Mouse (Mus musculus) MEL (cell line): ENCODE results near the gene Tab2. TPM values are rescaled to one million over a fixed set of nuclear protein-coding genes. Genes with fewer than 3 reads are reported as not detected.

Source experiments
- DNase-seq: peaks from one replicate; pipeline ENCODE4 v3.0.0; 2011; ENCODE audit warnings: low read depth, low spot score
- H3K27ac ChIP-seq: 2 replicates; pipeline ENCODE4 v1.5.1; 2012; ENCODE audit warnings: low read depth, mild to moderate bottlenecking, control low read depth, low read length, moderate library complexity; ENCODE audit not compliant: control insufficient read depth
- H3K27me3 ChIP-seq, 2 experiments: fragments of 150-350 bp in 1 of 2; sonication (generic) in 1 of 2; 2 replicates each; pipeline ENCODE4 v1.6.1; 2012; ENCODE audit warnings: low read length in 2 of 2, mild to moderate bottlenecking in 2 of 2, improper control_type of control experiment in 1 of 2, moderate library complexity in 1 of 2; ENCODE audit not compliant: insufficient read depth in 2 of 2, control insufficient read depth in 1 of 2
- H3K36me3 ChIP-seq, 2 experiments: 2 replicates each; pipeline ENCODE4 v1.6.1; 2012 to 2014; ENCODE audit warnings: low read length in 2 of 2, improper control_type of control experiment in 1 of 2, inconsistent platforms in 1 of 2, mild to moderate bottlenecking in 1 of 2; ENCODE audit not compliant: insufficient read depth in 2 of 2, control insufficient read depth in 1 of 2
- H3K4me1 ChIP-seq, 2 experiments: fragments of 150-350 bp in 1 of 2; sonication (generic) in 1 of 2; 2 replicates each; pipeline ENCODE4 v1.6.1; 2012; ENCODE audit warnings: low read length in 2 of 2, improper control_type of control experiment in 1 of 2, mild to moderate bottlenecking in 1 of 2; ENCODE audit not compliant: insufficient read depth in 2 of 2, control insufficient read depth in 1 of 2
- H3K4me3 ChIP-seq, 2 experiments: fragments of 150-350 bp in 1 of 2; sonication (generic) in 1 of 2; 2 replicates each; pipeline ENCODE4 v1.5.1; 2012; ENCODE audit warnings: low read depth in 2 of 2, low read length in 2 of 2, mild to moderate bottlenecking in 2 of 2, moderate library complexity in 2 of 2, control low read depth in 1 of 2, improper control_type of control experiment in 1 of 2; ENCODE audit not compliant: control insufficient read depth in 1 of 2, insufficient read depth in 1 of 2
- H3K79me2 ChIP-seq: 2 replicates; pipeline ENCODE4 v1.6.1; 2012; ENCODE audit warnings: mild to moderate bottlenecking, low read length, moderate library complexity; ENCODE audit not compliant: control insufficient read depth, poor library complexity, insufficient read depth
- H3K9ac ChIP-seq: 2 replicates; pipeline ENCODE4 v1.6.1; 2012; ENCODE audit warnings: low read depth, mild to moderate bottlenecking, control low read depth, low read length, moderate library complexity; ENCODE audit not compliant: control insufficient read depth, poor library complexity, severe bottlenecking
- H3K9me3 ChIP-seq: fragments of 150-350 bp; sonication (generic); replicated peaks from 2 replicates; pipeline ENCODE4 v1.6.1; 2012; ENCODE audit warnings: mild to moderate bottlenecking, low read length, improper control_type of control experiment, moderate library complexity; ENCODE audit not compliant: insufficient read depth
- BHLHE40 ChIP-seq: IDR thresholded peaks from 2 replicates; pipeline ENCODE4 v1.6.1; 2012; ENCODE audit warnings: low read depth, mild to moderate bottlenecking, inconsistent platforms, low read length, improper control_type of control experiment, borderline replicate concordance
- CHD2 ChIP-seq: IDR thresholded peaks from 2 replicates; pipeline ENCODE4 v1.6.1; 2011; ENCODE audit warnings: low read length, improper control_type of control experiment
- CTCF ChIP-seq, 3 experiments: IDR thresholded peaks in 2 of 3; conservative IDR thresholded peaks in 1 of 3; 2 replicates each; pipeline ENCODE4 v1.5.1; 2011 to 2012; ENCODE audit warnings: low read length in 3 of 3, low read depth in 2 of 3, mild to moderate bottlenecking in 2 of 3, improper control_type of control experiment in 1 of 3, inconsistent platforms in 1 of 3, mixed read lengths in 1 of 3, moderate library complexity in 1 of 3; ENCODE audit not compliant: control insufficient read depth in 1 of 3, insufficient read depth in 1 of 3, poor library complexity in 1 of 3, severe bottlenecking in 1 of 3
- E2F4 ChIP-seq: IDR thresholded peaks from 2 replicates; pipeline ENCODE4 v1.6.1; 2011; ENCODE audit warnings: low read depth, low read length, improper control_type of control experiment, borderline replicate concordance
- ELF1 ChIP-seq: IDR thresholded peaks from 2 replicates; pipeline ENCODE4 v1.6.1; 2014; ENCODE audit warnings: low read depth, mild to moderate bottlenecking, inconsistent platforms, low read length, improper control_type of control experiment, moderate library complexity
- EP300 ChIP-seq, 2 experiments: IDR thresholded peaks; 2 replicates each; pipeline ENCODE4 v1.6.1; 2011; ENCODE audit warnings: improper control_type of control experiment in 2 of 2, low read length in 2 of 2, low read depth in 1 of 2, mild to moderate bottlenecking in 1 of 2
- HCFC1 ChIP-seq: IDR thresholded peaks from 2 replicates; pipeline ENCODE4 v1.6.1; 2012; ENCODE audit warnings: low read depth, mild to moderate bottlenecking, inconsistent platforms, low read length, improper control_type of control experiment, moderate library complexity
- KAT2A ChIP-seq: conservative IDR thresholded peaks from 2 replicates; pipeline ENCODE4 v1.6.1; 2012; ENCODE audit warnings: low read depth, low read length, improper control_type of control experiment, inconsistent platforms
- MAFK ChIP-seq: IDR thresholded peaks from 2 replicates; pipeline ENCODE4 v1.6.1; 2011; ENCODE audit warnings: low read depth, mild to moderate bottlenecking, low read length, improper control_type of control experiment, borderline replicate concordance
- MAX ChIP-seq: IDR thresholded peaks from 2 replicates; pipeline ENCODE4 v1.6.1; 2011; ENCODE audit warnings: low read length, improper control_type of control experiment
- MAZ ChIP-seq: IDR thresholded peaks from 2 replicates; pipeline ENCODE4 v1.6.1; 2012; ENCODE audit warnings: low read depth, mild to moderate bottlenecking, inconsistent platforms, low read length, improper control_type of control experiment
- MEF2A ChIP-seq: IDR thresholded peaks from 2 replicates; pipeline ENCODE4 v1.6.1; 2014; ENCODE audit warnings: low read depth, mild to moderate bottlenecking, inconsistent platforms, low read length, improper control_type of control experiment; ENCODE audit not compliant: poor library complexity, insufficient replicate concordance, severe bottlenecking; ENCODE audit errors: extremely low read depth
- MXI1 ChIP-seq: IDR thresholded peaks from 2 replicates; pipeline ENCODE4 v1.6.1; 2011; ENCODE audit warnings: mild to moderate bottlenecking, low read depth, low read length, improper control_type of control experiment
- MYB ChIP-seq: IDR thresholded peaks from 2 replicates; pipeline ENCODE4 v1.6.1; 2011; ENCODE audit warnings: mild to moderate bottlenecking, low read depth, low read length, improper control_type of control experiment
- MYC ChIP-seq: IDR thresholded peaks from 2 replicates; pipeline ENCODE4 v1.6.1; 2011; ENCODE audit warnings: low read depth, mild to moderate bottlenecking, low read length, improper control_type of control experiment, moderate library complexity
- NRF1 ChIP-seq: IDR thresholded peaks from 2 replicates; pipeline ENCODE4 v1.6.1; 2014; ENCODE audit warnings: low read depth, mild to moderate bottlenecking, inconsistent platforms, low read length, improper control_type of control experiment, moderate library complexity; ENCODE audit not compliant: poor library complexity, insufficient read depth, severe bottlenecking
- POLR2A ChIP-seq, 2 experiments: IDR thresholded peaks; 2 replicates each; pipeline ENCODE4 v1.6.1; 2011 to 2012; ENCODE audit warnings: low read length in 2 of 2, mild to moderate bottlenecking in 2 of 2, control low read depth in 1 of 2, improper control_type of control experiment in 1 of 2, low read depth in 1 of 2, moderate library complexity in 1 of 2; ENCODE audit not compliant: control insufficient read depth in 1 of 2, insufficient read depth in 1 of 2, poor library complexity in 1 of 2
- POLR2AphosphoS2 ChIP-seq: IDR thresholded peaks from 2 replicates; pipeline ENCODE4 v1.6.1; 2011; ENCODE audit warnings: low read length, improper control_type of control experiment
- POLR2AphosphoS5 ChIP-seq: IDR thresholded peaks from 2 replicates; pipeline ENCODE4 v1.6.1; 2012; ENCODE audit warnings: low read depth, borderline replicate concordance, mild to moderate bottlenecking, inconsistent platforms, low read length, moderate library complexity, mixed read lengths
- RAD21 ChIP-seq: IDR thresholded peaks from 2 replicates; pipeline ENCODE4 v1.6.1; 2011; ENCODE audit warnings: mild to moderate bottlenecking, low read depth, low read length, improper control_type of control experiment
- RCOR1 ChIP-seq: IDR thresholded peaks from 2 replicates; pipeline ENCODE4 v1.6.1; 2012; ENCODE audit warnings: low read depth, mild to moderate bottlenecking, inconsistent platforms, low read length, improper control_type of control experiment
- SIN3A ChIP-seq: IDR thresholded peaks from 2 replicates; pipeline ENCODE4 v1.6.1; 2012; ENCODE audit warnings: low read length, improper control_type of control experiment, inconsistent platforms
- TAL1 ChIP-seq: IDR thresholded peaks from 2 replicates; pipeline ENCODE4 v1.6.1; 2012; ENCODE audit warnings: mild to moderate bottlenecking, inconsistent platforms, low read length, moderate library complexity, mixed read lengths
- TCF12 ChIP-seq: IDR thresholded peaks from 2 replicates; pipeline ENCODE4 v1.6.1; 2014; ENCODE audit warnings: low read depth, mild to moderate bottlenecking, inconsistent platforms, low read length, improper control_type of control experiment, moderate library complexity
- UBTF ChIP-seq: IDR thresholded peaks from 2 replicates; pipeline ENCODE4 v1.6.1; 2012; ENCODE audit warnings: low read depth, mild to moderate bottlenecking, inconsistent platforms, low read length, improper control_type of control experiment, moderate library complexity, borderline replicate concordance; ENCODE audit not compliant: insufficient read depth
- USF1 ChIP-seq: IDR thresholded peaks from 2 replicates; pipeline ENCODE4 v1.6.1; 2014; ENCODE audit warnings: low read depth, mild to moderate bottlenecking, inconsistent platforms, low read length, improper control_type of control experiment, moderate library complexity
- USF2 ChIP-seq, 2 experiments: IDR thresholded peaks; 2 replicates each; pipeline ENCODE4 v1.6.1; 2011 to 2012; ENCODE audit warnings: improper control_type of control experiment in 2 of 2, low read length in 2 of 2, borderline replicate concordance in 1 of 2, inconsistent platforms in 1 of 2, low read depth in 1 of 2, mild to moderate bottlenecking in 1 of 2; ENCODE audit not compliant: insufficient read depth in 1 of 2
- ZC3H11A ChIP-seq: IDR thresholded peaks from 2 replicates; pipeline ENCODE4 v1.6.1; 2012; ENCODE audit warnings: low read depth, mild to moderate bottlenecking, inconsistent platforms, low read length, improper control_type of control experiment
- ZKSCAN1 ChIP-seq: IDR thresholded peaks from 2 replicates; pipeline ENCODE4 v1.6.1; 2012; ENCODE audit warnings: low read depth, mild to moderate bottlenecking, inconsistent platforms, low read length, improper control_type of control experiment, moderate library complexity
- ZMIZ1 ChIP-seq: IDR thresholded peaks from 2 replicates; pipeline ENCODE4 v1.6.1; 2012; ENCODE audit warnings: low read depth, mild to moderate bottlenecking, inconsistent platforms, low read length, improper control_type of control experiment, moderate library complexity
- ZNF384 ChIP-seq: IDR thresholded peaks from 2 replicates; pipeline ENCODE4 v1.6.1; 2012; ENCODE audit warnings: low read depth, mild to moderate bottlenecking, inconsistent platforms, low read length, improper control_type of control experiment
- polyA plus RNA-seq, 2 experiments: library from polyadenylated mRNA; stranded (reverse) in 1 of 2; unstranded in 1 of 2; fragments of >175 nt in 1 of 2; fragments of >200 nt in 1 of 2; gene quantifications; 2 replicates each; pipeline versions ENCODE4 v1.2.1 to v1.2.4; 2012; ENCODE audit warnings: low replicate concordance in 2 of 2, low read depth in 1 of 2; ENCODE audit not compliant: insufficient read length in 2 of 2, insufficient read depth in 1 of 2, missing spikeins in 1 of 2
- total RNA-seq: library from RNA; depleted of rRNA; stranded (reverse); fragments of 300-350 nt; gene quantifications from 2 replicates; pipeline ENCODE4 v1.2.3, GENCODE M21; 2012

Tab2 gene
- total and polyA plus RNA-seq, 3 experiments, result 21.6 to 101 (median 70.5) TPM

DNA sequence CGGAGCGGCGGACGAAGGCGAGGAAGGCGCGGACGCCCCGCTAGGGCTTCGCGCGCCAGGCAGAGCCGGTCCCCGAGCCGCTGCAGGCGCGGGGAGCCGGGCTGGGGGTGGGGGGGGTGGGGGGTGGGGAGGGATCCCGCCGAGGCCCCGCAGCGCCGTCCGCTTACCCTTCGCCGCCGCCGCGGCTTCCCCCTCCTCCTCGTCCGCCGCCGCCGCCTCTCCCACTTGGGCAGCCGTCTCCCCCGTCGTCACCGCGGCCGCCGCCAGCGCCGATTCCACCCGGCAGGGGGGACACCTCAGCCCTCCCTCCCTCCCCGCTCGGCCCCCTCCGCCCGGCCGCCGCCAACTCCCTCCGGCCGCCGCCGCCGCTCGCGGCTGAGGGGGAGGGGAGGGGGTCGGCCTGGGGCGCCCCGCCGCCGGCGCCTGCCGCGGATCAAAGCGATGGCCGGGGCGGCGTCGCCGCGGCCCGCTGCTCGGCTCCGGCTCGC lies 352 bp downstream of the Tab2 start:
- DNase-seq, result peak; percentile 32
- peaks cover 28 to 39% of the 10 kb centered on the region in 2 experiments for H3K4me1 ChIP-seq

DNA sequence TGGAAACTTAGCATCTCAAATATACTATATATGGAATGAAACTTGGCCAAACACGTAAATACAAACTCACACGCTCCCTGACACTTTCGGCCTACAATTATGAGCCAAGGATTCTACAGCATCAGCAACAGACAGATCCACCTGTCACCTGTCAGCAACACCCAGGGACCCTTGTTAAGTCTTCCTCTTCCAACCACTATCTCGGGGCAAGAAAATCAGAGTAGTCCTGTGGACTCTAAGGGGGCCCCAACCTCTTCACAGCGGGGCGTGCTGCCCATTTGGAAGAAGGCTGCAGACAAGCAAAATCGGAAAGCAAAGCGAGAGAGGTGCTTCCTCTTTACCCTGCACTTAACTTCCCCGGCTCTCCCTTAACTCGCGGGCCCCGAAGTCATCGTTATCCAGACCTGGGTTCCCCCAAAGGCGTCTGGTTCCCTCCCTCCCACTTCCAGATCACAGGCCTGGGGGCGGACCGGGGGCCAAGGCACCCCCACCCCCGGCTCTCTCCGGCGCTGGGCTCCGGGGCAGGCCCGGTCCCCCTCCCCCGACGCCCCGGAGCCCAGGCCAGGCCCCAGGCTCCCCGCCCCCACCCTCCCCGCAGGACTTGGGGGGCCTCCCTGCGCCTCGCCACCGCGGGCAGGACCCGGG lies 919 bp downstream of the Tab2 start:
- no peaks in the 10 kb centered on the region for H3K9me3 ChIP-seq
- peaks cover 13 to 51% of the 10 kb centered on the region in 2 experiments for H3K36me3 ChIP-seq
- peaks cover 58% of the 10 kb centered on the region for H3K79me2 ChIP-seq
- H3K4me1 ChIP-seq, result peaks cover 29 to 39% of the 10 kb centered on the region in 2 experiments
- peak; percentile 86 for DNase-seq
- peak overlapping the region; percentile 94 for H3K9ac ChIP-seq
- no peaks in the 10 kb centered on the region for H3K27me3 ChIP-seq
- H3K27ac ChIP-seq, result peak overlapping the region; percentile 78
- H3K4me3 ChIP-seq, result peak overlapping the region; percentile 72 to 98
- TF ChIP-seq TAL1 (no peak), E2F4 (no peak), BHLHE40 (no peak), POLR2AphosphoS2 (no peak), HCFC1 (no peak), USF2 (IDR thresholded peaks at IDR 0.05; ENCODE audit: borderline replicate concordance in 1 of 2, insufficient read depth in 1 of 2, low read depth in 1 of 2, low read length in 2 of 2) (no peak), RCOR1 (no peak), SIN3A (peak; percentile 77), CTCF (IDR thresholded peaks at IDR 0.05 in 2 of 3, conservative IDR thresholded peaks at IDR 0.05 in 1 of 3; ENCODE audit: control insufficient read depth in 1 of 3, insufficient read depth in 1 of 3, low read depth in 2 of 3, low read length in 3 of 3, poor library complexity in 1 of 3, severe bottlenecking in 1 of 3) (no peak), MAX (no peak), ELF1 (no peak), ZKSCAN1 (no peak), POLR2A (IDR thresholded peaks at IDR 0.05; ENCODE audit: control insufficient read depth in 1 of 2, insufficient read depth in 1 of 2, low read depth in 1 of 2, low read length in 2 of 2, poor library complexity in 1 of 2) (peak in 1 of 2 experiments; percentile 45; a peak in 1 of 4 replicates), MAZ (0 out of 2 replicates have a peak, but pooled peaks have one; percentile 12), CHD2 (no peak), MEF2A (no peak), NRF1 (no peak), TCF12 (no peak), ZC3H11A (no peak), POLR2AphosphoS5 (no peak), RAD21 (no peak), EP300 (IDR thresholded peaks at IDR 0.05; ENCODE audit: low read depth in 1 of 2, low read length in 2 of 2) (peak in 1 of 2 experiments; percentile 7; a peak in 2 of 4 replicates), ZNF384 (no peak), MXI1 (peak; percentile 68), MAFK (no peak)

More for the DNA sequence above, 352 bp downstream of the Tab2 start:
- H3K79me2 ChIP-seq, result peaks cover 52% of the 10 kb centered on the region
- peak overlapping the region; percentile 94 for H3K9ac ChIP-seq
- H3K27me3 ChIP-seq, result no peaks in the 10 kb centered on the region
- H3K4me3 ChIP-seq, result peak overlapping the region; percentile 72 to 98
- peaks cover 13 to 45% of the 10 kb centered on the region in 2 experiments for H3K36me3 ChIP-seq
- peak overlapping the region; percentile 78 for H3K27ac ChIP-seq
- no peaks in the 10 kb centered on the region for H3K9me3 ChIP-seq
- TF ChIP-seq MAZ (no peak), UBTF (no peak), SIN3A (no peak), EP300 (IDR thresholded peaks at IDR 0.05; ENCODE audit: low read depth in 1 of 2, low read length in 2 of 2) (no peak), RAD21 (no peak), USF1 (no peak), ZNF384 (no peak), ZC3H11A (no peak), CHD2 (no peak), KAT2A (no peak), ELF1 (no peak), TCF12 (no peak), MYC (no peak), ZMIZ1 (no peak), MYB (no peak)
